Mouse (Mus musculus): ENCODE measurements around the gene Smg7.

Smg7 gene

DNA sequence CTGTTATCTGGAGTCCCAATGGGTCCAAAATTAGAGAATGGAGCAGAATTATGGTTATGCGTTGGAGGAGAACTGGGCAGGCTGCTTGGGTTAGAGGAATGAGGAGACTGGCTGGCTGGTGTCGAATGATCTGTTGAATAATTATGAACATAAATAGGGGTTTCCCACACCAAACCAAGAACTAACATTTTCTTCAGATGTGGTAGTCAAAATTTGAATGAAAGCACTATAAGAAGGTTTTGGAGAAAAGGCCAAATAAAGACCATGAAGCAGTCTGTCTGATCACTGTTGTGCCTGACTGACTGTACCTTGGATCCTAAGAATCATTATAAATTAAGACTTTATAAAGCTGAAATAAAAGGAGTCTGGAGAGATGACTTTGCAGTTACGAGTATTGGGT lies 62.1 kb downstream of the Smg7 start:
- no peak for DNase-seq (ENCODE audit: low spot score in 2 of 2)

- no peak for DNase-seq (ENCODE audit: low spot score in 2 of 2)
Measured at GRCm38 (mm10) chr1:152838841-152839240, 63.6 kb downstream of the Smg7 start.

GRCm38 (mm10) chr1:152838026-152838702 lies 64.3 kb downstream of the Smg7 start:
- no peak for DNase-seq (ENCODE audit: low spot score in 2 of 2)

DNA sequence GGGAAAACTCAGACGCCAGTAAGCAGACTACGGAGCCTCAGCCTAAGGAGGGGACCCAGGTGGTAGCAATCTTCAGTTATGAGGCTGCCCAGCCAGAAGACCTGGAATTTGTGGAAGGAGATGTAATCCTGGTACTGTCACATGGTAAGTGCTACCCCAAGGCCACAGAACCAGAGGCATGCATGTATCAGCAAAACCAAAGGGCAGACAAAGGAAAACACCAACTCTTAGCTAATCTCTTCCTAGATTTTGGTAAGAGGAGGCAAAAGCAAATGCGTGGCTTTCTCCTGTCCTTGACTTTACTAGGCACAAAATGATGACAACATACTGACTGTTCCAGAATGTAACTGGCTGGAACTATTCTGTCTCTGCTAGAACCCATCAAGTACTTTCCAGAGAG lies 67.4 kb downstream of the Smg7 start:
- no peak for DNase-seq (ENCODE audit: low spot score in 2 of 2)

- DNase-seq (ENCODE audit: low spot score in 2 of 2), result no peak
Measured at GRCm38 (mm10) chr1:152832316-152832715, 70.1 kb downstream of the Smg7 start.

DNA sequence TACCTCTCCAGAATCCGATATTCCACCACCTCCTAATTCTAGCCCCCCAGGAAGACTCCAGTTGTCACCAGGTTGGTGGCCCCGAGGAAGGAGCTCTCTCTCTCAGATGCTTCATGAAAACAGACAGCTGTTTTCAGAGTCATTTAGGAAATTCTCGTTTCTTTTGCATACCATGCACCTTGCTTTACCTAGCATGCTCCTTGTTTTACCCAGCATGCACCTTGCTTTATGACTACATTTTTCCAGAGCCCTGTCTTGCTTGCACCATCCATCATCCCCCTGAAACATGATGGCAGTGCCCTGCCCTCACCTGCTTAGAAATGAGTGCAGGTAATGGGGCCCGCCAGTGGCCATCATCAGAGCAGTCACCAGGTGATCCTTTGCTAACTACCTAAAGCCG lies 70.8 kb downstream of the Smg7 start:
- DNase-seq (ENCODE audit: low spot score in 2 of 2), result no peak

- DNase-seq (ENCODE audit: low spot score in 2 of 2), result no peak
Measured at GRCm38 (mm10) chr1:152831003-152831402, 71.4 kb downstream of the Smg7 start.

DNA sequence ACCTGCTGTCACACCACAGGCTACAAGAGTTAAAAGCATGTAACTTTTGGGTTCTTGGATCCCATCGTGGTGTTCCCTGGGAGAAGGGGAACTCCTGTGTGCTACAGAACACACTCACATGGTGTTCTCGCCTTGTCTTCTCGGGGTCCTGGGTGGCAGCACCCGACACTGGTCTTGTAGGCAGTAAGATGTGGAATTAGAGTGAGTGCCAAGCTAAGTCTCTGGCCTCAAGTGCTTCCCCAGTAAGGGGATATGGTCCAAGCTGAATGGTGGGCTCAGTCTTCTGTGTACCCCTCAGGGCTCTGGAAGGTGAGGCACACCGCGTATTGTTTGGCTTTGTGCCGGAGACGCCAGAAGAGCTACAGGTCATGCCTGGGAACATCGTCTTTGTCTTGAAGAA lies 72.4 kb downstream of the Smg7 start:
- DNase-seq (ENCODE audit: low spot score in 2 of 2), result no peak

DNA sequence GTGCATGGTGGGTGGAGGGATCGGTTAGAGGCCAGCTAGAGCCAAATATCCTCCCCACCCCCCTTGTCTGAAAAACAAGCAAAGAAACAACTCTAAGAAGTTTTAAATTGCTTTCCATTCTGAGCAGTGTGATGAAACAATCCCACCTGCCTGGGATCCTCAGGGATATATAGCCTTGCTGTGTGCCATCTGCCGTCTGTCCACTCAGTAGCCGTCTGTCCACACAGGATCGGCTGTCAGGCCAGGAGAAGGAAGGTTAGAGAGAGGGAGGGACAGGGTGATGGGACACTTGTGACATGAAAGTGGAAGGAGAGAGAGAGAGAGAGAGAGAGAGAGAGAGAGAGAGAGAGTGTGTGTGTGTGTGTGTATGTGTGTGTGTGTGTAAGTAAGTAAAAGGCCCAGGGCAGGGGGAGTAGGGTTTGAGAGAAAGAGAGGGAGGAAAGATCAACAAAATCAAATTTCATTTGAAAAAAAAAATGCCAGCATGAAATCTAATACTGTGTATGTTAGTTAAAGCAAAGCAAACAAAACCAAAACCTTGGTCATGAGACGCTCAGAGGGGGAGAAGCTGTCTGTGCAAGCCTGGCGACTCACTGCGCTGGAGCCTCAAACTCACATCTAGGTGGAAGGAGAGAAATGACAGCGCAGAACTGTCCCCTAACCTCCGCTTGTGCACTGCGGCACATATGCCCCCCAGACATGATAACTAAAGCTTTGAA lies 73.7 kb downstream of the Smg7 start:
- no peak for DNase-seq (ENCODE audit: low spot score in 2 of 2)

- DNase-seq (ENCODE audit: low spot score in 2 of 2), result no peak
Measured at GRCm38 (mm10) chr1:152828168-152828567, 74.3 kb downstream of the Smg7 start.

GRCm38 (mm10) chr1:152826446-152826845 lies 76.0 kb downstream of the Smg7 start:
- DNase-seq (ENCODE audit: low spot score in 2 of 2), result no peak

DNA sequence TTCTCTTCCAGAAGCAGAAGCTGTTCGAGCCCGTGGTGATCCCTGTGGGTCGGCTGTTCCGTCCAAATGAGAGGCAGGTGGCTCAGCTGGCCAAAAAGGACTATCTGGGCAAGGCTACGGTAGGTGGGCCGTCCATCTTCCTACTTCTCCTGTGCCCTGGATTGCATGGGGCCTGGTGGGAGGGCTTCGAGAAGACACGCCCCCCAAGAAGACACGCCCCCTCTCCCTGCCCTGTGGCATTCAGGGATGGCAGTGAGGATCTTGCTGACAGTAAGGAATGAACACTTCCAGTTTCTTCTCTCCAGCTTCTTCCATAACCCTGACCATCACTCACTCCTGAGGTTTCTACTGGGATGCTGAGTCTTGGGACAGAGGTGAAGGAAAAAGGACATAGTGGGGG lies 78.2 kb downstream of the Smg7 start:
- no peak for DNase-seq (ENCODE audit: low spot score in 2 of 2)

DNA sequence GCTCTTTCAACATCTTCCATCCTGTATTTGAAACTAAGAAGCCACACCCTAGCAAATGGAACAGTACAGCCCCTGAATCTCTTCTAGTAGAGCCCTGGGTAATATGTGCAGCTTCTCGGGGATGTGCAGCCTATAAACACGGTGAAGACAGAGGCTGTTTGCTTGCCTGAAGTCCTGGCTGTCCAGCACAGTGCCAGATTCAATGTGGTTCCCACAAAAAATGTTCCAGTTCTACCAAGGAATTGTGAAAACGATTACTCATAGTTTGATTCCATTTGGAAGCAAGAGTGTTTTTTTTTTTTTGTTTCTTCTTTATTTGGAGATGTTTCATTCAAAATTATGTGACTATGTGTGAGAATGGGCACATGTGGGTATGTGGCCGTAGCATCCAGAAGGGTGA lies 80.7 kb downstream of the Smg7 start:
- DNase-seq (ENCODE audit: low spot score in 2 of 2), result no peak

DNA sequence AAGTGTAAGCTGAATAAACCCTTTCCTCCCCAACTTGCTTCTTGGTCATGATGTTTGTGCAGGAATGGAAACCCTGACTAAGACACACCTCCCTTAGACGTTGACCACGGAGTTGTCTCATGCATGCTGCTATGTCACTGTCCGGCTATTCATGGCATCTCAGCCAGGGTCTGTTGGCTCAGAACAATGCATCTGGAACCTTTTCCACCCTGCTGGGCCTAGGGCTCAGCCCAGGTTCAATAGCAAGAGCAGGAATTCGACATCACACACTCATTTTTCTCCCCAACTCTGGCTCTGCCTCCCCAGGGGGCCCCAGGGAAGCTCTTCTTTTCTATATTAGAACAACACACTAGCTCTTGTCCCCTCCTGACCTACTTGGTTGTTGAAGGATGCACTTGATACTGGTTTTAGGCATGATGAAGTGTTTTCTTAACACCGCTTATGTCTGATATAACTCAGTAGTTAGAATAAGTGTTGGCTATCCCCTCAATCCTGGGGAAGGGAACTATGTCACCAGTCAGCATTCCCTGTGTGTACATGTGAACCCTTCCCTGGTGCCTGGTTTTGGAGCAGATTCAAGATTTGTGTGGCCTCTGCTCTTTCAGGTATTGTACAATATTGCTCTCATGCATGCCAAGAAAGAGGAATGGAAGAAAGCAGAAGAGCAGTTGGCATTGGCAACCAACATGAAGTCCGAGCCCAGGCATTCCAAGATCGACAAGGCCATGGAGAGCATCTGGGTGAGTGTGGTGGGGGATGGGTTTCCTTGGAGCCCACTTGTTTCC lies 81.3 kb downstream of the Smg7 start:
- DNase-seq (ENCODE audit: low spot score in 2 of 2), result no peak

- DNase-seq (ENCODE audit: low spot score in 2 of 2), result no peak
Measured at GRCm38 (mm10) chr1:152819558-152819957, 82.9 kb downstream of the Smg7 start.

- peak; percentile 56 to 72 for DNase-seq (ENCODE audit: low spot score in 2 of 2)
Measured at GRCm38 (mm10) chr1:152817794-152818193, 84.7 kb downstream of the Smg7 start.

GRCm38 (mm10) chr1:152817027-152817769 lies 85.2 kb downstream of the Smg7 start:
- DNase-seq (ENCODE audit: low spot score in 2 of 2), result no peak

DNA sequence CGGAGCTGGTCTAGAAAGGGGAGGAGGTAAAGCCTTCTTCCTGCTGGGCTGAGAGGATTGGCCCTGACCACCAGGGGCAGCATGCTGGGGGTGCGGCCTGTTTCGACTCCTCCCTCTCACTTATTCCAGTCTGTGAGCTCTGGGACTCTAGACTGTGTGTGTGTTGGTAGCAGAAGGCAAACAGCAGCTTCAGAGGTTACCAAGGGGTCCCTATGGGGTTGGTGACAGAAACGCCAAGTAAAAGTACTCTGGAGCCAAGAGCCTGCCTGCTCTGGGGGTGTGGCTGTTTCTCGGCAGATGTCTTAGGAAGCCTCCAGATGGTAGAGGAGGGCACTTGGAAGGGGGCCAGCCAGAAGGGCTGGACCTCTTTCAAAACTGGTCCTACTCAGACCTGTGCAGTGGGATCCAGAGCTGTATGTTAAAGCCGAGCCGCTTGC lies 87.2 kb downstream of the Smg7 start:
- DNase-seq (ENCODE audit: low spot score in 2 of 2), result no peak

DNA sequence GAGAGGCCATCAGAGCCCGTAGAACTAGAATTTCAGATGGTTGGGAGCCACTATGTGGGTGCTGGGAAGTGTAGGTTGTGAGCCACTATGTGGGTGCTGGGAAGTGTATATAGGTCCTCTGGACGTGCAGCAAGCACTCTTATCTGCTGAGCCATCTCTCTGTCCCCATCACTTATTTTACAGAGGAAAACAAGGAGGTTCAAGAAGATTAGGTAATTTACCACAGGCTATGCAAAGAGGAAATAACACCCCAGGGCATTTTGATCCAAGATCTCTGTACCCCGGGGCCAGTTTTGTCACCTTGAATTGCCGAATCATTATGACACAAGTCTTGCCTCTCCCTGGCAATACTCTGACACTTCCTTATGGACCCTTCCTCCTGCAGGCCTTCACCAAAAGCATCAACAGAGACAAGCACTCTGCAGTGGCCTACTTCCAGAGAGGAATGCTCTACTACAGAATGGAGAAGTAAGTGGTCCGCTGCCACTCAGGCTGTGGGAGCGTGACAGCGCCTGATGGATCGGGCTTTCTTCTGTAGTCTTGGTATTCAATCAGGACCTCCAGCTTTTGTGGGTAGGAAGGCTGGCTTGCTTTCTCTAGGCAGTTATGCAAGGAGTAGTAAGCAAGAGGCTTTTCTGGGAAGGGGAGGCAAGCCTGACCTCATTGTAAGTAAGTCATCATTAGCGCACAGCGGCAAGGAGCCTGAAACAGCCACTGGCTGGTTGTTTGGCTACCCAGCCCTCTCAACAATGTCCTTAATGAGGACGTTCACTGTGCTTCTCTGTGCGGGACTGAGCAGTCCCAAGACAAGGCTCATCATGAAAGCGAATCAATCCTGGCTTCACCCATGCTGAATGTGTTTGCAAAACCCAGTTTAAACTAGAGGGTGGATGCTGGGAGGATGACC lies 91.7 kb downstream of the Smg7 start:
- DNase-seq (ENCODE audit: low spot score in 2 of 2), result no peak

DNA sequence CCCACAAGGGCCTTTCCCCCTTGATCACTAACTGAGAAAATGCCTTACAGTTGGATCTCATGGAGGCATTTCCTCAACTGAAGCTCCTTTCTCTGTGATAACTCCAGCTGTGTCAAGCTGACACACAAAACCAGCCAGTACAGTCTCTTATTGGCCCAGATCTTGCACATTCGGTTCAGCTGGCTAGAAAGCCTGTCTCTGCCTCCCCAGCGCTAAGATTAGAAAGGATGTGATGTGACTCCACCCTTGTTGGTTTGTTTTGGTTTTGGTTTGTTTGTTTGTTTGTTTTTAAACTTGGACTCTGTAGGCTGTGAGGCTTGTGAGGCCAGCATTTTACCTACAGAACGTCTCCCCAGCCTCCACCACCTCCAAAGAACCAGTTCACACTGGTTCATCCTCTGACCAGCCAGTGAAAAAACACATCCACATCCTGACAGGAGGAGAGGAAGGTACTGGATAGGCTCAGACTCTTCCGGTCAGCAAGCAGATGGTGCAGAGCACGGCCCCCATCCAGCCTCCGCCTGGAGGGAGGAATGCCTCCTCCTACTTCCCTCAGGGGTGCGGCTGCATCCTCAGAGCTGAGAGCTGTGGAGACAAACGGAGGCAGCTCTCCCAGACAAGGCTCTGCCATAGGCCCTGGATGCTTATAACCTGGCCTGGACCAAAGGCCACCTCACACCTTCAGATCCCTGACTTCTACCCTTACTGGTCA lies 92.7 kb downstream of the Smg7 start:
- peak; percentile 41 to 62 for DNase-seq (ENCODE audit: low spot score in 2 of 2)

GRCm38 (mm10) chr1:152808392-152808680 lies 94.1 kb downstream of the Smg7 start:
- DNase-seq (ENCODE audit: low spot score in 2 of 2), result no peak

Measured in heart, adult 9 months (tissue).